Mouse (Mus musculus): ENCODE results near the gene Hsd17b7.
"Not testable (repeated sequence)": the region's sequence is repeated elsewhere in the genome, so short reads cannot be mapped to it uniquely, and the experiment has no call there.

Hsd17b7 gene

DNA sequence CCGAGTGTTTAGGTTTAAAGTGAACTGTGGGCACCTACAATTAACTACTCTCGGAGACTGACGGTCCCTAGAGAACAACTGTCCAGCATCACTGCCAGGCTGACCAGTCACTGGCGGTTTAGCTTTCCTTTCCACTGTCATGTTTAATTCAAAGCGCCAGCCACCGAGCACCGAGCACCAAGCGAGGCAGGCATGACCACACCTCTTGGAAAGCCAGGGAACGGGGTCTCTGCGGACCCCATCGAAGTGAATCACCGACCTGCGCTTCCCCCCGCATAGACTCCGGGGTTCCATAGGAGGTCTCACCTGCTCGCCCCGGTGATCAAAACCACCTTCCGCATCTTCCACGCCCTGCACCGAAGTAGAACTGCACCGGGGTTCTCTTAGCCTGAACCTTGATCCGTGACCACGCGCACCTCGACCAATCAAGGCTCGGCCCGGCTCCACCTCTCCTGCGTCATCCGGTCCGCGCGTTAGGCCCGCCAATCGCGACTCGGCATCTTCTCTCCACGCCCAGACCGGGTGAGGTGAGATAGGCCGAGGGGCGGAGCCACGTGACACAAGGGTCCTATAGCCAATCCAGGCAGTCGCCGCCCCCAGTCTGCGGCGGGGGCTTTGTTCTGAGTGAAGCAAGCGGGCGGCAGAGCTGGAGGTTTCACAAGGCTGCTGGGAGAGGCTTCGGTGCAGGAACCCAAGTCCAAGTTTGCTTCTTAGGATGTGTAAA lies at the start of gene Hsd17b7:
Gene Hsd17b7 (minus strand): TSS at position 450 of the 724 bp plus-strand sequence.
- peak; percentile 99 for DNase-seq

DNA sequence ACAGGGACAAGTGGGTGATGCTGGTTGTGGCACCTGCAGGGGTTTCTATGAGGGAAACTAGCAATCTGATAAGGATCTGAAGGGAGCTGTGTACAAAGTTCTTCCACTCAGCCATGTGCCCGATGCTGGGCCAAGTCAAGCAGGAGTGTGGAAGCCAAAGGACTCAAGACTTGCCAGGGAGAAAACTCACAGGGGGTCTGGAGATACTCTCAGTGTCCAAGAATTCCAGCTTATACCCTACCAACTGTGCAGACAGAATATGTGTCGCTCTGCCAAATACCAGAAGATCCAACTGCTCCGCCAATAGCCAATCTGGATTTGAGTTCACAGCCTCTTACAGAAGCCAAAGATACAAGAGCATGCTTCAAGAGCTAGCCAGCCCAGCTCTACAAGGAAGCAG lies 45.7 kb upstream of the Hsd17b7 start:
- DNase-seq: no peak

DNA sequence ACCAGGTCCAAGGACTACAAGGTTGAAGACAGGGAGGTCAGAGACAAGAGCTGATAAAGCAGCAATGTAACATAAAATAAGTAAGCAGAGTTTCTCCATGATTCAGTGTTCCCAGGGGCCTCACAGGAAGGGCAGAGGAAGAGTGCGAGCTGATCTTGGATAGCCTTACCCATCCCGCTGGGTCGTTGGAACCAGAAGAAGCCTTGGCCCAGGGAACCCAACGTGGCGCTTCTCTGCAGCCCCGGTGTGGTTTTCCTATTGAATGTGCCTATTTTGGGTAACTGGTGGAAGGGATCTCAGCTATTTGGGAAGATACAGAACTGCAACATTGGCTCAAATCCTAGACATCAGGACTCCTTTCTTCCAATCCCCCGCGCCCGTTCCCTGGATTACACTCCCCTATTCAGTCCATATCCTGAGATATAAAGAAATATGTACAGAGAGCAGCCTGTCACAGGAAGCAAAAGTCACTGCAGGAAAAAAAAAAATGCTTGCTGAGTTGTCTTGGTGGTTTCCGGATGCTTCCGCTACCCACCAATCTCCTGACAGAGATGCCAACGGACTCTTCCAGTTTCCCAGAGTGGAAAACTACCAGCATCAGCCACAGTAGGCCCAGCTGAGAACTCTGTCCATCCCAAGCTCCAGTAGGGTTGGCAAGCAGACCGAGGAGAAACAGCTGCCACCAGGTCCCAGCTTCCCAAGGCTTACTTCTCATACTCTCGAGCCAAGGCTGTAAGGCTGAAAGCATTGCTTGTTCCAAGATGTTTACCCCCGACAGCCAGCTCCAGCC lies 41.9 kb upstream of the Hsd17b7 start:
- peak; percentile 77 for DNase-seq

DNA sequence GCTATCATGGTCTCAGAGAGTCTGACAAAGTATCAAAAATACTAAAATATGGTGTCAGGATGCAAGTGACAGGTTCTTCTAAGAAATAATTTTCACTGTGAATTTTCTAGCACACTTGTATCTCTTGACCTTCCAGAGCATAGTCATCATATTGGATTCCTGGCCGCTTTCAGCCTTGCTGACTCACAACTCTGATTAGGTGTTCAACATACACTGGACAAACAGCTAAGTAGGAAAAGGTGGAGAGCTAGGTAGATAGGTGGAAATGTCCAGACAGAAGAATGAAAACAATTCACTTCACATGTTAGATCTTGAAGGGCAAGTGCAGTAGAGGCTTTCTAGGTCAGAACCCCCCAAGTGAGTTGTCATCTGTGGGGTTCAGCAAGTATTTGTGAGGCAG lies 40.3 kb upstream of the Hsd17b7 start:
- no peak for DNase-seq

DNA sequence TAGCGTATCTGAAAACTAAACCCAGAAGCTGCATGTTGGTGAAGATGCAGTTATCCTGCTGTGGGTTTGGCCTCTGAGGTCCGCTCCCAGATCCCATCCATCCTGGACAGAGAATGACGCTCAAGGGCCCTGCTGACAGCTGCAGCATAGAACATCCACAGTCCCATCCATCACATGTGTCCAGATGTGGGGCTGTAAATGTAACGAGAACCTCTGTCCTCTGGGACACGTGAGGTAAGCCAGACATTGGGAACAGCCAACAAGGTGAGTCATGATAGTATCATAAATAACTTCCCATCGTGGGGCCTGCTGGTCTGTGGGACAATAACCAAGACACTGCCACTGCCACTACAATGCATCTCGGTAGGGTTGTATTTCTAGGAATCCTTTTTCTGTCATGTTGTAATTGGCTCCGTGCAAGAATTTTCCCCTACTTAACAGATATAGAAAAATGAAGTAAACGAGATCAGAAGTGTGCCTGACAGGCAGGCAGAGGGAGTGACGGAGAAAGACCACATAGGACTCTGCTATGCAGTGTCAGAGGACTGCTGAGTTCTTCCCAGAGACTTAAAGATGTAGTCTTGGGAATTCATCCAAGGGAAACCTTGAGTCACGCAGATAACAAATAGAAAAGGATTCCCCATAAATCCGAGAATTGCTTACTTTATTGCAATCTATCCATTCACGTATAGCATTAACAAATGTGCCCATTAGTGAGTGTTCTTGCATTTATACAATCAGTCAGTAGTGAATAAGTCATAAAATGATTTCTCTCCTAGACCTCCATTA lies 39.6 kb upstream of the Hsd17b7 start:
- DNase-seq: no peak

DNA sequence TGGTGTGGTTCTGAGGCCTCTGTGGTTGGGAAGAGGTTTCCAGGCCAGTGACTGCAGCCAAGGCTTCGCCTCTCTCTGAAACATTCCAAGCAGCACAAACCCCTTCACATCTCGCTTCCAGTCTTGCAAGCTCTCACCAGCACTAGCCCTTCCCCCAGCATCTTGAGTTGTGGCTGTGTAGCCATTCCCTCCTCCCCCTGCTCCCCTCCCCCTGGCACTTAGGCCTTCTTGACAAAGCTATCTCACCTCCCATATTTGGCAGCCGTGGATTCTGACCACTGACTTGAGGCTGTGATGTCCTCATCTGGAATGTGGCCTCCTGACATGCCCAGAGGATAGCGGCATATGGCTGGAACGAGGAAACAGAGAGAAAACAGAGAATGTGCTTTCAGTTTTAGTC lies 37.5 kb upstream of the Hsd17b7 start:
- DNase-seq: peak; percentile 94

DNA sequence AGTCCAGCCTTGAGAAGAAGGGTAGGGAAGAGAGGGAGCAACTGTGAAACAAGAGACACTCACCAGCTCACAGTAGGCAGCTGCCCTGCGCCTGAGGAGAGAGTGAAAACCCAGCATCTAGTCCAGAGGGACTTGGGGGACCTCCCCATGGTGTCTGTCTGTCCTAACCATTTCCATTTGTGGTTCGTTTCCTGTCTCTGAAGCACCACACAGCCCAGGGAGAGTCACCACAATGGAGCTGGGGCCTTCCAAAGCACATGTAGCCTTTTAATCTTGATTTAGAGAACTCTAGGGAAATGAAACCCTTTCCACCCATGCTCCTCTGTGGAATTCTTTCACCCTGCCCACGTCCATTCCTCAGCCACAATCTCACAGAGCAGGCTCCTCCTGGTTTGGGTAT lies 36.3 kb upstream of the Hsd17b7 start:
- DNase-seq: no peak

DNA sequence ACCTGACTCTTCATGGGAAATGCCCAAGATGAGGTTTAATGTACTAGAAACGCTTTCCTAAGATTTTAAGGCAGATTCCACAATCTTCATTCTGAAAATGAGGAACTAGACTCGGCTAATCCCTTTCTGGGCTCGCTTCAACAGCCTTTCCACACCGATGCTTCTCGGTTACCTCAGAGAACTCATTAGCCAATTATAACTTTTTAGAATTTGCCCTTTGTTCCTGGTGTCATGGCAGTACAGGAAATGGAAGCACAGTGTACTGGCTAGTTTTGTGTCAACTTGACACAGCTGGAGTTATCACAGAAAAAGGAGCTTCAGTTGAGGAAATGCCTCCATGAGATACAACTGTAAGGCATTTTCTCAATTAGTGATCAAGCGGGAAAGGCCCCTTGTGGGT lies 24.9 kb upstream of the Hsd17b7 start:
- not testable (repeated sequence) for DNase-seq

DNA sequence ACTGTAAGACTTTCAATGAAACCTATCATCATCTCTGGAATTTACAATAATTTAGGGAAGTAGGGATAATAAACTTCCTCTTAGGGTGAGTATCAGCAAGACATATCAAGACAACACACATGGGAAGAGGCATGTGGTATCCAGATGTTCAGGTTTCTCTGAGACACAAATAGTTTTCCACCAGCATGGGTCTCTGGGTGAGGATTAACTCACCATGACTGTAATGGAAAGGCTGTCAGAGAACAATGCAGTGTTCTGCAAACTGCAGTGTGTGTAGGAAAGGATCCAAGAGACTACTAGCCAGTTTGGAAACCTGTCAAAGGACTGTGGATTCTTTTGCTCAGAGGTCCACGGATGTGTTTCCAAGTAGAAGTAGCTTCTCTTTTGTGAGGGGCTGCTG lies 17.1 kb upstream of the Hsd17b7 start:
- DNase-seq: no peak

DNA sequence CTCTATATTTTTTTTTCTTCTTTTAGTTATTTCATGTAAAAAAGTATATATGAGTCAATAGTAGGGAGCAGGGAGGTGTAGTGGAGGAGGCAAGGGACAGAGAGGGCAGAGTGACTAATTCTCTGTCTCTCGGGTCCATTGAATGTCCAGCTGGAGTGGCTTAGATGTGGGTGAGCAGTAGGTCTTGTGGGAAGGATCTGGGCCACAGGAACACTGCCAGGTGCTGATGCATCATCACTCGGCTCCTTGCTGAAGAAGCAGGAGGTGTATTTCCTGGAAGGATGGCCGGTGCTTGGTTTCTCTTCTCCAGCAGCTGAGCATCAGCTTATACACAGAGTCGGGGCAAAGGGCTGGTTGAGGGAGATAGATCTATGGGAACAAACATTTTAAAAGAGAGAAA lies 8.6 kb upstream of the Hsd17b7 start:
- DNase-seq: no peak

DNA sequence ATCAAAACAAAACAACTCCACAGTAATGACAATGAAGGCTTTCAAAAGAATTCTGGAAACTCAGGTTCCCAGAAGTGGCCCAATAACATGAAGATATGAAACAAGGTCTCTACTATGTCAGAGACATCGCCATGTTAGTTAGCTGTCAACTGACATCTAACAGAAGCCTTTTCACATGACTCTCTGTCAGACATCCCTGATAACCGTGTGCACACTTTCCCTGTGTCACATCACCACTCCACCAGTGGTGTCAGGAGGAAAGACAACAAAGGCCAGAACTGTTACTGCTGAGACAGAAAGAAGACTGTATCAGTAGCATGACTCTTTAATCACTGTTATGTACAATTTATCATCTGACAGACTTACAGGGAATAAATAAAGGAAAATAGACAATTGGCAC lies 3.0 kb upstream of the Hsd17b7 start:
- no peak for DNase-seq

DNA sequence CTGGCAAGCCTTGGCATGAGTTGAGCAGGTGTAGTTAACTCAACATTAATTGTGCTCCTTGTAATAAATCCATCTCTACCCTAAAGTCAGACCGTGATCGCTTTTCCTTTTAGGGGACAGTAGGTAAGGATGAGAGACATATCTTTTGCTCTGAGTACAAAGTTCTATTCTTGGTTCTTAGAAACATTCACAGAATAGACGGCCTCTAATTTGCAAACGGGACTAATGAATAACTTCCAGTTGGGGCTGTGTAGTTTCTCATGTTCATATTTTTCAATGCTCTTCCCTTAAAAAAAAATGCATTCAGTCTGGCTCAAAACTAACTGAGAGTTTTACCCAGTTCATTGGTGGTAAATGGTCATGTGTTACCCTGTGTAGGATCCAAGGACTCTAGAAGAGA lies 1.9 kb upstream of the Hsd17b7 start:
- no peak for DNase-seq

DNA sequence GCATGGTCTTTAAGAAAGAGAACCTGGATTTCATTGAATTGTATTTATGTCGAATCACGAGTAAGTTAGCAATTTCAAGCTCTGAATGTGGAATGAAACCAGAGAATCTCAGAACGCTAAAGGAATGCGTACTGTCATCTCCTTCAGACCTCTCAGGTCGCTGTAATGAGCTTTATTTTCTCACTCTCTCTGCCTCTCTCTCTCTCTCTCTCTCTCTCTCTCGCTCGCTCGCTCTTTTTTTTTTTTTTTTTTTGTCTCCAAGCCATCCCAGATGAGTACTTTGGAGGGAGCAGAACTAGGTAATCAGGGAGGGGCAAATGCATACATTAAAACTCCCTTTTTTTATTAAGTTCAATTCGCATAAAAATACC lies 460 bp upstream of the Hsd17b7 start:
- no peak for DNase-seq

DNA sequence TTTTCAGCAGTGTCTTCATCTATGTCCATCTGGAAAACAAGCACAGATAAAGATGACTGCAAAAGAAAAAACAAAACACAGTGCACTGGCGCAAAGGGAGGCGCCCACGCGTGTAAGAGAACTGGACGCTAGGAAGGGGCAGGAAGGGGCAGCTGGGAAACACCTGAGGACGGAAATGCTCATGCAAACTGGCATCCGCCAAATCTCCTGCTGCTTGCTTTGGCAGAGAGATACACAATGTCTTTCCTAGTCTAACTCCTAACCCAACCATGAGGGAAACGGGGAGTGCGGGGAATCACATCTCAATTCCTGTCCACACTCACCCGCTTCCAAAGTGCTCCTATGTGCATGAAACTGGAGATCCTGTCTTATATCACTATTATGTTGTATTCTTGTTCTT lies 15.9 kb downstream of the Hsd17b7 start:
- no peak for DNase-seq

DNA sequence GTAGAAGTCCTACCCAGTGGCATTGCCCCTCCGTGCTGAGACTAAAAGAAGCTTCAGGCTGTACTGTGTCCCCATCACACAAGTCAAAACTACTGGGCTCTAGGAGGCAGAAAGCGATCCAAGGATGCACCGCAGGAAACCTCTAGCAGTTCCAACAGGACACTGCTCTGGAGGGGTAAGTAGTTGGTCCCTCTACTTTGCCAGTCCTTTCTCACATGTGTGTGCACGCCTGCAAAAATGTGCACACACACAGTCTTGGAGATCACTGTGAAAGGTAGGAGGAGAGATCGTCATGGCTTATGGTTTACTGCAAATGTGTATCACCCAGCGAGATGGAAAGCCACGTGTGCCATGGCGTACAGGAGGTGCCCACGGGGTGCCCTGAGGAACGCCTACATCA lies 16.4 kb downstream of the Hsd17b7 start:
- DNase-seq: no peak

DNA sequence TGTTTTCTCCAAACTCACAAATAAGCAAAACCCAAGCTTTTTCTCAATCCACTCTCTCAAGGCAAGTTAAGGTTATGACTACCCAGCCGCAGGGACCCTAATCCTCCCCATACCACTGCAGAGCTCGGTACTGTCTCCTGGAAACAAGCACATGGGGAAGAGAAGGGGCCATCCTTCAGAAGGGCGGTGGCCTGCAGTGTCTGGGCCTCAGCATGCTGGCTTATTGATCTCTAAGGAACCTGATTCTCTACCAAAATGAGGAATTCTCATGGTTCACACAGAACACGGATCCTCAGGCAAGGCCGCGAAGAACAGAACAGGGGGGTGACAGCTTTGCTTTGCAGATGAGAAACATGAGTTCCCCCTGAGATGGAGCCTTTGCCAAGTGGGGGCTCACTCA lies 17.5 kb downstream of the Hsd17b7 start:
- no peak for DNase-seq

DNA sequence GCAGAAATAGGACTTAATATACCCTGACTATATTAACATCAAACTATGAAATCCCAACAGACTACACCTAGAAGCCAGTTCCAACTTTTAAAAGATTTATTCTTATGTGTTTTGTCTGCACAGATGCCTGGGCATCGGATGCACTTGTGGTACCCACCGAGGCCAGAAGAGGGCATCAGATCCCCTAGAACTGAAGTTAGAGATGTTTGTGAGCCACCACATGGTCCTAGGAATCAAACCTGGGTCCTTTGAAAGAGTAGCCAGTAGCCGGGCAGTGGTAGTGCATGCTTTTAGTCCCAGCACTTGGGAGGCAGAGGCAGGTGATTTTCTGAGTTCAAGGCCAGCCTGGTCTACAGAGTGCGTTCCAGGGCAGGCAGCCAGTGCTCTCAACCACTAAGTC lies 18.4 kb downstream of the Hsd17b7 start:
- DNase-seq: peak; percentile 16

DNA sequence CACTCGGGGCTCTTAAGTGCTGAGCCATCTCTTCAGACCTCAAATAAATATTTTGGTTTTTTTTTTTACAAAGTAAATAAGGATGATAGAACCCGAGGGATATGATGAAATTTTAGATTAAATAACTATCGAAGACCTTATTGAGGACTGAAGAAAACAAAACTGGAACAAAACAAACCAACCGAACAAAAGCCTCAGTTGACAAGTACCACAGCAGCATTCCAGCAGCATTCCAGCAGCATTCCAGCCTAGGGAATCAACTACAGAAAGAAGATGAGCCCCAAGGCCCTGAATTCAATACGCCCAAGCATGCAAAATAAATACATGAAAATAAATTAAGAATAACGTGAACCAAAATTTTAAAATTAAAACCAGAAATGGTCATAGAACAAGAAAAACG lies 19.1 kb downstream of the Hsd17b7 start:
- no peak for DNase-seq

DNA sequence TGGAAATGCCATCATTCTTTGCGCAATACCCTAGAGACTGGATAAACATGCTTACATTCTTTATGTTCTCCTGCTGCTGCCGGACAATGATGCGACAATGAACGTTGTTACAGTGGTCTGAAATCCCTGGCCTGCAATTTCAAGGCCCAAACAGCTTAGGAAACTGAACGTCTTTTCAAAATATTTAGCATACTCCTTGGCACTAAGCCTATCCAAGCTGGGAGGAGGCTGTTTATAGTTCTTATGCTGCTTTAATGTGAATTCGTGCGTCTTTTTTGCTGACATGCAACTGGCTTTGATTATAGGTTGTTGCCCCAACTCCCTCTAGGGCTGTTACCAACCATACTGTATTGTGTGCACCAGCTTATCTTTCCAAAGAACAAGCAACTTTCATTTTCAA lies 20.2 kb downstream of the Hsd17b7 start:
- no peak for DNase-seq

DNA sequence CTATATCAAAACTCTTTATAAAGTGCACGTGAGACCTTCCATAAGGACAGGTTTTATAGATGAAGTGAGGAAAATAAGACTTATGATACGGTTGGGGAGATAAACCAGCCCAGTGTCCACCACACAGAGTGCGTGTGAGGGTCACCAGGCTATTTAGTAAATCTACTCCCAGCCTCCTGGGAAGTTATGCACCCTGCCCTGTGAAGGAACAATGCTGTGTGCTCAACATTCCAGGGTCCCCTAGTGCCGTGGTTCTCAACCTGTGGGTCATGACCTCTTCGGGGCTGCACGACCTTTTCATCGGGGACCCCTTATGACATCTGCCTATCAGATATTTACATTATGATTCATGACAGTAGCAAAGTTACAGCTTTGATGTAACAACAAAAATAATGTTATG lies 20.8 kb downstream of the Hsd17b7 start:
- no peak for DNase-seq

DNA sequence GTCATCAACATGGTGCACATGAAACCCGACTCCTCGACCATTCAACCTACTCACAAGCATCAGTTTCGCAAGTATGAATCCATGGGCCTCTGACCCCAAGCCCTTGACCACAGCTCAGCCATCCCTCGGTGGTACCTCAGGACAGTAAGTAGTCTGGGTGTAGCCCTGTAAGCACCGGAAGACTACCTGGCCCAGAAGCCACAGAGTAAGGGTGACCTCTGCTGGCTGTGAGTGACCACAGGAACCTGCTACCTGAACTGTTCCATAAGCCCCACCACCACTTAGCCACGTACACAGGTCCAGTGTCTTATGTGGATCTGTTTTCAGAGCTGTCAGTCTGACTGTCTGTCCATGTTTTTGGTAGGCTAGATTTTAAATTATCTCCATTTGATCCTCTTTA lies 21.4 kb downstream of the Hsd17b7 start:
- DNase-seq: no peak

DNA sequence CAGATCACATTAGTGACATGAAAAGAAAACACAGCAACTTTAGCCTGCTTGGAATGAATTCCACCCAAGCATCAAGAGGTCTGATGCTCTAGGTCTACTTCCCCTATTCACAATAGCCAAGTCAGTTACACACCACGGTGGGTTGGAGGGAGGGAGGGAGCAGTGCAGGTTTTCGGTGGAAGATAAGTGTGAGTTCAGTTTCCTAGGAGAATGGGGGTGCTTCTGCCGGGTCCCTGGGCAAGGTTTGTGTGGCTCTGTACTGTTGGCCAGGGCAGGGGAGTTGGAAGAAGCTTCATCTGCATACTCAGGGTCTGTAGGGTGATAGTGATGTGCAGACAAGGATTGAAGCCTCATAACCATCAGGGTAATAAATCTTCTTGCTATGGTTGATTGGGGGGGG lies 23.0 kb downstream of the Hsd17b7 start:
- DNase-seq: no peak

DNA sequence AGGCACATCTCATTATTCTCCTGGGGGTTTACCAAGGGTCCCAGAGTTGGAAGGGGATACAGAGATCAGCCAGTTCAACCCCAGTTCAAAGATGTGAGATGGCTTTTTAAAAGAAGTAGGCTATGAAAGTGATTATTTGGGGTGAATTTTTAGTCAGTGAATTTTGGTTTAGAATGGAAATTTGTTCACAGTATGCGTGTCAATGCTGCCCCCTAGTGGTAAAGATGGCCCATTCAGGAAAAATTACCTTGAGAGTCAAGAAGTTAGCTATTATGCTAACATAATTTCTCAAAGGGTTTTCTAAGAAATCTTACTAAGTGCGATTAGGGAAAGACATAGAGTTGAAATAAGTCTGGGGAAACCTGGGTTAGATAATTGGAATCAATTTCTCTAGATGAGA lies 29.7 kb downstream of the Hsd17b7 start:
- peak; percentile 64 for DNase-seq
